8 mouse cellular contexts compared by ENCODE assay signal in genomic region chr4:101354086-101354855, GRCm38 (mm10).
DNase-seq lines count a peak whose midpoint lies in the region; ATAC-seq lines count a peak whose summit lies in the region.

No protein-coding gene starts in this region.

- peak; percentile 31 for DNase-seq in cerebellum, adult 9-10 months
- no peak for DNase-seq in cerebellum, postnatal 4 days (ENCODE audit: low spot score in 2 of 2)
- DNase-seq in embryonic facial prominence, embryonic 10.5 days (ENCODE audit: low spot score), result no peak
- no peak for DNase-seq in T-cell, adult 2 months (ENCODE audit: low spot score)

- 47% methylated on average over 7 of the region's 7 CpGs for WGBS in embryonic facial prominence, embryonic 10.5 days
- 31% methylated on average over 7 of the region's 7 CpGs for WGBS in hindbrain, embryonic 13.5 days
- WGBS in midbrain, embryonic 15.5 days, result 20% methylated on average over 7 of the region's 7 CpGs

- no peak overlapping the region for H3K27ac ChIP-seq in embryonic facial prominence, embryonic 10.5 days (replicated peaks)
- peak overlapping the region; percentile 58; the same call in 1 of the 2 replicates for H3K27ac ChIP-seq in hindbrain, embryonic 13.5 days
- H3K27ac ChIP-seq in midbrain, embryonic 15.5 days, result 0 out of 2 replicates have a peak overlapping the region, but pooled peaks have one; percentile 98

- no peak for ATAC-seq in hindbrain, embryonic 13.5 days (ENCODE audit: low FRiP score)
- ATAC-seq in midbrain, embryonic 15.5 days (replicated peaks), result no peak
- ATAC-seq in cerebellum, adult (ENCODE audit: insufficient number of reproducible peaks, low FRiP score, low TSS enrichment), result no peak
- ATAC-seq in megakaryocyte-erythroid progenitor cell, adult 5-6 weeks (replicated peaks; ENCODE audit: low FRiP score, low TSS enrichment, poor library complexity, severe bottlenecking), result no peak

- H3K4me1 ChIP-seq in embryonic facial prominence, embryonic 10.5 days, result peaks cover 34% of the 10 kb centered on the region
- peaks cover 42% of the 10 kb centered on the region for H3K4me1 ChIP-seq in hindbrain, embryonic 13.5 days (replicated peaks)
- peaks cover 35% of the 10 kb centered on the region for H3K4me1 ChIP-seq in midbrain, embryonic 15.5 days

- H3K9me3 ChIP-seq in embryonic facial prominence, embryonic 10.5 days, result no peaks in the 10 kb centered on the region
- no peaks in the 10 kb centered on the region for H3K9me3 ChIP-seq in hindbrain, embryonic 13.5 days
- no peaks in the 10 kb centered on the region for H3K9me3 ChIP-seq in midbrain, embryonic 15.5 days

- H3K36me3 ChIP-seq in embryonic facial prominence, embryonic 10.5 days (replicated peaks), result no peaks in the 10 kb centered on the region
- peaks cover 8% of the 10 kb centered on the region; the same call in 1 of the 2 replicates for H3K36me3 ChIP-seq in hindbrain, embryonic 13.5 days
- no peaks in the 10 kb centered on the region for H3K36me3 ChIP-seq in midbrain, embryonic 15.5 days (replicated peaks)

- H3K4me3 ChIP-seq in embryonic facial prominence, embryonic 10.5 days, result peak overlapping the region; percentile 90
- H3K4me3 ChIP-seq in hindbrain, embryonic 13.5 days, result peak overlapping the region; percentile 90
- H3K4me3 ChIP-seq in midbrain, embryonic 15.5 days, result peak overlapping the region; percentile 94

- H3K9ac ChIP-seq in hindbrain, embryonic 13.5 days, result peak overlapping the region; percentile 96
- H3K9ac ChIP-seq in midbrain, embryonic 15.5 days, result peak overlapping the region; percentile 86

- H3K27me3 ChIP-seq in embryonic facial prominence, embryonic 10.5 days (replicated peaks; ENCODE audit: low read depth, poor library complexity, severe bottlenecking), result peaks cover 13% of the 10 kb centered on the region
- H3K27me3 ChIP-seq in hindbrain, embryonic 13.5 days, result no peaks in the 10 kb centered on the region
- no peaks in the 10 kb centered on the region for H3K27me3 ChIP-seq in midbrain, embryonic 15.5 days (replicated peaks)

- peak overlapping the region; percentile 91 for H3K4me2 ChIP-seq in hindbrain, embryonic 13.5 days
- peak overlapping the region; percentile 85 for H3K4me2 ChIP-seq in midbrain, embryonic 15.5 days
